ENCODE assay signal across 8 mouse cellular contexts in the genomic region with DNA sequence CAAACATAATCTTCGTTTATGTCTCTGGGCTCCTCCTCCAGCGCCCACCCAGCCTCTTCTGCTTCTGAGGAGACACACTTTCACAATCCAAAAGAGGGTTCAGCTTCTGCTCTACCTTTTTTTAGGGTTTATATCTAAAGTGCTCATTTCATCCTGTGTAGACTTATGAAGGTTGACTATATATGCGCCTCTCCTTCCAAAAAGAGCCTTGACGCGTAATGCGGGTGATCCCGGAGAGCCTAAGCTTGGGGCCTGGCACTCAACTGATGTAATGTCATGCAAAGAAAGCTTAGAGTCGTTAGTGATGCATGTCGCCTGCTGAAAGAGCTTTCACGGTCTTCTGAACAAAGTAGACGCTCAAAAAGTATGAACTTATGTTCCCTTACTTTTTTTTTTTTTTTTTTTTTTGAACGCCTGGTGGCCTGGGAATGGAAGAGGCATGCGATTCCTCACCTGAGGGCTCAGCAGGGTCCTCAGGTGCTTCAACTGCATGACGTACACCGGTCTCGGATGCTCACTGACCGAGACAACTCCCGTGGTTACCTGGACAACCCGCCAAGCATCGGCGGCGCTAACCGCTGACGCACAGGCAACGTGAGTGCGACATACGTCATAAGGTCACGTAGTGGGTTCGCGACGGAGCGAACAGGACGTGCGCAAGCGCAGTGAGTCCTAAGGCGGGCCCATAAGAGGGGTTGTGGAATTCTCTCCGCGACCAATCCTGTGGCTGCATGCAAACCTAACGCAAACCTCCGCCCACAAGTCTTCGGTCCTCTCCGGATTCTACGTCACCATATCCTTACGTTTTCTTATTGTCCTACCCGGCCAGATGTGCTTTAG. TPM values are rescaled to one million over a fixed set of nuclear protein-coding genes. Genes with fewer than 3 reads are reported as not detected.
A peak's percentile ranks its signal among the peaks of the same experiment; 100 is the strongest.
DNase-seq lines count a peak whose midpoint lies in the region; ATAC-seq lines count a peak whose summit lies in the region.

A gene (minus strand): TSS at position 596 of the 840 bp plus-strand sequence.

- DNase-seq in ES-CJ7 (ENCODE audit: low read depth, low spot score) = peak; percentile 100
- peak; percentile 95 for DNase-seq in cerebellum, adult 11 months
- peak; percentile 99 for DNase-seq in forebrain, embryonic 14.5 days (ENCODE audit: low spot score)
- peak; percentile 96 to 97 for DNase-seq in heart, postnatal 14 days
- peak; percentile 97 for DNase-seq in layer of hippocampus, adult 11-12 months (ENCODE audit: low spot score)
- peak; percentile 98 to 99 for DNase-seq in lung, adult 18-20 months
- peak; percentile 95 for DNase-seq in testis, postnatal 14 days (ENCODE audit: low spot score)

- intact Hi-C loops in heart, postnatal 14 days (cut with DNase I) = loop anchor here (2.0 to 10.0 kb wide), 2 partner anchors 70 to 164 kb away; a partner anchor contains a TSS

- peaks cover 13% of the 10 kb centered on the region for H3K4me1 ChIP-seq in forebrain, embryonic 14.5 days (ENCODE audit: control insufficient read depth, insufficient read depth, low read length)
- peaks cover 54% of the 10 kb centered on the region for H3K4me1 ChIP-seq in neural tube, embryonic 15.5 days

- H3K27ac ChIP-seq in forebrain, embryonic 14.5 days (ENCODE audit: low read depth, low read length) = peak within 1 kb of the TSS; percentile 65; the same call in 1 of the 2 replicates
- H3K27ac ChIP-seq in neural tube, embryonic 15.5 days (replicated peaks) = peak within 1 kb of the TSS; percentile 87

- peak within 1 kb of the TSS; percentile 62 for H3K9ac ChIP-seq in forebrain, embryonic 14.5 days (ENCODE audit: low read length)
- H3K9ac ChIP-seq in neural tube, embryonic 15.5 days (replicated peaks) = peak within 1 kb of the TSS; percentile 56

- no peaks in the 10 kb centered on the region for H3K27me3 ChIP-seq in forebrain, embryonic 14.5 days (replicated peaks; ENCODE audit: control insufficient read depth, insufficient read depth, low read length)
- H3K27me3 ChIP-seq in neural tube, embryonic 15.5 days (replicated peaks) = no peaks in the 10 kb centered on the region

- peak within 1 kb of the TSS; percentile 48 for H3K4me3 ChIP-seq in forebrain, embryonic 14.5 days (ENCODE audit: low read depth, low read length)
- peak within 1 kb of the TSS; percentile 58 for H3K4me3 ChIP-seq in neural tube, embryonic 15.5 days (replicated peaks)

- peaks cover 33% of the 10 kb centered on the region for H3K36me3 ChIP-seq in forebrain, embryonic 14.5 days (ENCODE audit: control insufficient read depth, insufficient read depth, low read length)
- peaks cover 22% of the 10 kb centered on the region for H3K36me3 ChIP-seq in neural tube, embryonic 15.5 days

- peak; percentile 91 for ATAC-seq in forebrain, embryonic 14.5 days
- peak; percentile 92 for ATAC-seq in neural tube, embryonic 15.5 days (ENCODE audit: low FRiP score)

- H3K4me2 ChIP-seq in forebrain, embryonic 14.5 days (ENCODE audit: low read length) = peak within 1 kb of the TSS; percentile 78
- H3K4me2 ChIP-seq in neural tube, embryonic 15.5 days = peak within 1 kb of the TSS; percentile 83

- WGBS in forebrain, embryonic 14.5 days = 2% methylated on average over 45 of the region's 45 CpGs
- 3% methylated on average over 45 of the region's 45 CpGs for WGBS in neural tube, embryonic 15.5 days

- no peaks in the 10 kb centered on the region for H3K9me3 ChIP-seq in forebrain, embryonic 14.5 days (replicated peaks; ENCODE audit: control insufficient read depth, low read length)
- H3K9me3 ChIP-seq in neural tube, embryonic 15.5 days (replicated peaks) = no peaks in the 10 kb centered on the region

RNA-seq across cellular contexts. Expression of the gene that starts here (rescaled TPM):
- 24.0 and 29.7 TPM in 2 replicates for polyA plus RNA-seq in forebrain, embryonic 14.5 days (2014; fragmentation: Nextera tagmentation; extraction: Ambion mirVana)
- 10 to 100 TPM; 37.2 to 42.3 TPM for total RNA-seq in heart, postnatal 14 days (2021)
- 28.9 and 30.4 TPM in 2 replicates for polyA plus RNA-seq in neural tube, embryonic 15.5 days (2015; fragmentation: Nextera tagmentation; extraction: Ambion mirVana)

Comparison
In these comparisons a context has a peak if more than half of its experiments do, and no peak if none do; other contexts are left out.
1. Peak in every context shown above with its lines: DNase-seq, ATAC-seq, H3K4me3 ChIP-seq and H3K27ac ChIP-seq.